Mouse (Mus musculus) liver, adult 2 months (tissue): Measurements from ENCODE around the gene Dnajb13.

Experiments used
- CTCF ChIP-seq: fragments of 200-500 bp; IDR thresholded peaks from 2 replicates; pipeline ENCODE4 v1.5.1; 2011; ENCODE audit warnings: low read depth, low read length, control low read depth
- POLR2A ChIP-seq: fragments of 200-500 bp; IDR thresholded peaks from 2 replicates; pipeline ENCODE4 v1.6.1; 2011; ENCODE audit warnings: low read length, control low read depth; ENCODE audit not compliant: insufficient read depth; ENCODE audit errors: extremely low read depth

DNA sequence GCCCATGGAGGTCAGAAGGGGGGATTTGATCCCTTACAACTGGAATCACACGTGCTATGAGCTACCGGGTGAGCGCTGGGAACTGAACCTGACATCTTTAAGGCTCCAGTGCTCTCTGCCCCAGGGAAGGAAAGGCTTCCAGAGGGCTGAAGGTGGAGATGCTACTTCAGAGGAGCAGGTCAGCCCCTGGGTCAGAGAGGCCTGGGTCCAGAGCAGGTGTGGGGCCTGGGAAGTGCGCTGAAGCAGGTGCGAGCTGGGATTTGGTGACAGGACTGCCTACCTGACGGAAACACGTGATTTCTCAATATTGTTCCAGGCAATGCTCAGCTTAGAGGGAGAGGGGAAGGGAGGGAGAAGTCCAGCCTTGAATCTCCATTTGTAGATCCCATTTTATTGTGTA lies 50.5 kb downstream of the Dnajb13 start:
- TF ChIP-seq CTCF (no peak), POLR2A (no peak)
